Mouse (Mus musculus) megakaryocyte, embryonic 14.5 days (primary cell): ENCODE measurements at regions not wholly inside any gene's neighbourhood (a gene's known extent, or its start where the extent isn't known, plus 50 kb on each side); places are given as distances from the start of the nearest gene placed in this dataset.

Experiments used
- H3K27me3 ChIP-seq: replicated peaks from 2 replicates; pipeline ENCODE3; 2012; ENCODE audit warnings: inconsistent platforms
- H3K36me3 ChIP-seq: replicated peaks from 2 replicates; pipeline ENCODE3; 2012; ENCODE audit warnings: low read length, inconsistent platforms, mixed read lengths
- H3K4me1 ChIP-seq: 2 replicates; pipeline ENCODE4 v1.6.1; 2012; ENCODE audit warnings: inconsistent platforms
- H3K4me3 ChIP-seq: replicated peaks from 2 replicates; pipeline ENCODE3; 2012; ENCODE audit warnings: moderate library complexity, mild to moderate bottlenecking, inconsistent platforms
- H3K9me3 ChIP-seq: 2 replicates; pipeline ENCODE4 v1.6.1; 2012; ENCODE audit warnings: inconsistent platforms
- FLI1 ChIP-seq: IDR thresholded peaks from 2 replicates; pipeline ENCODE4 v1.6.1; 2012; ENCODE audit warnings: low read length, inconsistent platforms, mixed read lengths
- GATA1 ChIP-seq: IDR thresholded peaks from 3 replicates; pipeline ENCODE4 v1.6.1; 2012; ENCODE audit warnings: mixed read lengths, low read length, inconsistent platforms, borderline replicate concordance

GRCm38 (mm10) chr8:126135100-126135499 lies 140.1 kb downstream of the Kcnk1 start:
- Histone ChIP-seq H3K9me3 (peaks cover 16% of the 10 kb centered on the region; the same call in 1 of the 2 replicates), H3K4me3 (no peak overlapping the region), H3K27me3 (peaks cover 27% of the 10 kb centered on the region), H3K36me3 (no peaks in the 10 kb centered on the region), H3K4me1 (no peaks in the 10 kb centered on the region; the same call in 1 of the 2 replicates)
- no peak for TF ChIP-seq GATA1
- no peak for TF ChIP-seq FLI1

GRCm38 (mm10) chr8:126135573-126135972 lies 140.6 kb downstream of the Kcnk1 start:
- H3K36me3 ChIP-seq, result no peaks in the 10 kb centered on the region
- H3K27me3 ChIP-seq, result peaks cover 29% of the 10 kb centered on the region
- H3K4me1 ChIP-seq, result no peaks in the 10 kb centered on the region; the same call in 1 of the 2 replicates
- TF ChIP-seq FLI1 (no peak), GATA1 (no peak)
- H3K9me3 ChIP-seq, result peaks cover 16% of the 10 kb centered on the region; the same call in 1 of the 2 replicates
- no peak overlapping the region for H3K4me3 ChIP-seq

GRCm38 (mm10) chr8:126136946-126137345 lies 142.0 kb downstream of the Kcnk1 start:
- peaks cover 16% of the 10 kb centered on the region; the same call in 1 of the 2 replicates for H3K9me3 ChIP-seq
- H3K4me1 ChIP-seq, result no peaks in the 10 kb centered on the region; the same call in 1 of the 2 replicates
- H3K27me3 ChIP-seq, result peaks cover 33% of the 10 kb centered on the region

DNA sequence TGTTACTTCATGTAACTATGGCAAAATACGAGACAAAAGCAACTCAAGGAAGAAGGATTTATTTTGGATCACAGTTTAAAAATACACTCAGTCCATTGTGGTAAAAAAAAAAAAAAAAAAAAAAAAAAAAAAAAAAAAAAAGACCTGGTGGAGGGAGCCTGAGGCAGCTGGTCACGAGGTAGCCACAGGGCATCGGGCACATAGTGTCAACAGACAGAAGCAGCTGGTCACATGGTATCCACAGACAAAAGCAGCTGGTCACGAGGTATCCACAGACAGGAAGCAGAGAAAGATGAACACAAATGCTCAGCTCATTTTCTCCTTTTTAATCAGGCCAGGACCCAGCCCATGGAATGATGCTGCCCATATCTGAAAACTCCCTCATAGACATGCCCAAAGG lies 142.5 kb downstream of the Kcnk1 start:
- TF ChIP-seq FLI1, result no peak
- no peak for TF ChIP-seq GATA1
- Histone ChIP-seq H3K4me3 (no peak overlapping the region), H3K36me3 (no peaks in the 10 kb centered on the region), H3K4me1 (no peaks in the 10 kb centered on the region; the same call in 1 of the 2 replicates), H3K27me3 (peaks cover 38% of the 10 kb centered on the region), H3K9me3 (peaks cover 16% of the 10 kb centered on the region; the same call in 1 of the 2 replicates)

More at GRCm38 (mm10) chr8:126136946-126137345, 142.0 kb downstream of the Kcnk1 start:
- no peaks in the 10 kb centered on the region for H3K36me3 ChIP-seq
- H3K4me3 ChIP-seq, result no peak overlapping the region
- no peak for TF ChIP-seq FLI1

DNA sequence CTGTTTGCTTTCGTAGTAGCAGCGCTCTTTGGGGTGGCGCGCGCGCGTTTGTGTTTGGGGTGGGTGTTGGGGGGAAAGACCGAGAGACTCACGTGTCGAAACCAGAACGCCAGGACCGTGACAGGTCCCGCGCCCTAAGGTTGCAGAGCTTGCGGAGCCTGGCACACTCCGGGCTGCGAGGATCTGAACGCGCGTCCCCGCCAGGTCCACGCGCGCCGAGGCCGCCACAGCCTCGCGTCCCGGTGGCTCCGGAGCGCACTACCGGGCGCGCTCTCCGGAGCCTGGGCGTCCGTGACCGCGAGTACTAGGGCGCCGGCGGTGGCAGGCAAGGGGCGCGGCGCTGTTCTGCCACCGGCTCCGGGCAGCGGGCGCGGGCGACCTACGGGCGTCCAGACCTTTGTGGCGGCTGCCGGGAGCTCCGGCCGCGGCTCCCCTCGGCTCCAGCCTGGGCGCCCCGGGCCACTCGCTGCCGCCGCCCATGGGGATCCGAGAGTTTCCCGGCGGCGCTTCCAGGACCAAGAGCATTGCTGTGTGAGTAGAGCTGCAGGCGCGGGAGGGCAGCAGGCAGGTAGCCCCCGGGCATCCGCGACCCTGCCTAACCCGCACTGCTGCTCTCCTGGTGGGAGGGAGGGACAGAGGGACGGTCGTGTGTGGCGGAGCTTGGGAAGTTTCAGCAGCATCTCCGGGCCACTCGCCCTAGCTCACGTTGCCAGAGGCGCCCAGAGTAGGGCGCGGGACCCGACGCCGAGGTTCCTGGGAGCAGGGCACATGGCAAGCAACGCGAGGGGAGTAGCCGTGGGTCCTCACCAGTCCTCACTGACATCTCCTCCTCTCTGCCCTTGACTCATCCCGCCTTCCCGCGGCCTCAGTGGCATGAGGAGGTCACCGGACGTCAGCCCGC lies 143.9 kb downstream of the Kcnk1 start:
- H3K27me3 ChIP-seq, result peaks cover 42% of the 10 kb centered on the region
- TF ChIP-seq GATA1 (no peak), FLI1 (no peak)

GRCm38 (mm10) chr8:126139546-126139870 lies 144.5 kb downstream of the Kcnk1 start:
- TF ChIP-seq FLI1, result no peak
- no peak for TF ChIP-seq GATA1
- H3K36me3 ChIP-seq, result no peaks in the 10 kb centered on the region
- H3K4me3 ChIP-seq, result peak overlapping the region; percentile 42
- peaks cover 45% of the 10 kb centered on the region for H3K27me3 ChIP-seq
- H3K4me1 ChIP-seq, result no peaks in the 10 kb centered on the region
- peaks cover 21% of the 10 kb centered on the region for H3K9me3 ChIP-seq

More for the DNA sequence above, 143.9 kb downstream of the Kcnk1 start:
- no peaks in the 10 kb centered on the region for H3K36me3 ChIP-seq
- H3K4me1 ChIP-seq, result no peaks in the 10 kb centered on the region
- H3K9me3 ChIP-seq, result peaks cover 19% of the 10 kb centered on the region
- H3K4me3 ChIP-seq, result peak overlapping the region; percentile 42

- no peaks in the 10 kb centered on the region for H3K36me3 ChIP-seq
- no peaks in the 10 kb centered on the region for H3K4me1 ChIP-seq
- H3K27me3 ChIP-seq, result peaks cover 45% of the 10 kb centered on the region
- TF ChIP-seq FLI1, result no peak
- TF ChIP-seq GATA1, result no peak
- H3K4me3 ChIP-seq, result no peak overlapping the region
- H3K9me3 ChIP-seq, result peaks cover 21% of the 10 kb centered on the region
Measured at GRCm38 (mm10) chr8:126140998-126141397, 146.0 kb downstream of the Kcnk1 start.

- Histone ChIP-seq H3K4me3 (peak overlapping the region; percentile 8), H3K36me3 (no peaks in the 10 kb centered on the region), H3K4me1 (peaks cover 10% of the 10 kb centered on the region), H3K9me3 (peaks cover 31% of the 10 kb centered on the region), H3K27me3 (peaks cover 44% of the 10 kb centered on the region)
- TF ChIP-seq GATA1 (no peak), FLI1 (no peak)
Measured at GRCm38 (mm10) chr8:126151527-126151926, 146.8 kb upstream of the Slc35f3 start.

- TF ChIP-seq GATA1, result no peak
- TF ChIP-seq FLI1, result no peak
- H3K9me3 ChIP-seq, result peaks cover 43% of the 10 kb centered on the region
- H3K27me3 ChIP-seq, result peaks cover 52% of the 10 kb centered on the region
- H3K36me3 ChIP-seq, result no peaks in the 10 kb centered on the region
- H3K4me3 ChIP-seq, result no peak overlapping the region
- H3K4me1 ChIP-seq, result peaks cover 10% of the 10 kb centered on the region
Measured at GRCm38 (mm10) chr8:126153955-126154354, 144.4 kb upstream of the Slc35f3 start.
